Mouse (Mus musculus): ENCODE results near the gene Sema6d.

DNA sequence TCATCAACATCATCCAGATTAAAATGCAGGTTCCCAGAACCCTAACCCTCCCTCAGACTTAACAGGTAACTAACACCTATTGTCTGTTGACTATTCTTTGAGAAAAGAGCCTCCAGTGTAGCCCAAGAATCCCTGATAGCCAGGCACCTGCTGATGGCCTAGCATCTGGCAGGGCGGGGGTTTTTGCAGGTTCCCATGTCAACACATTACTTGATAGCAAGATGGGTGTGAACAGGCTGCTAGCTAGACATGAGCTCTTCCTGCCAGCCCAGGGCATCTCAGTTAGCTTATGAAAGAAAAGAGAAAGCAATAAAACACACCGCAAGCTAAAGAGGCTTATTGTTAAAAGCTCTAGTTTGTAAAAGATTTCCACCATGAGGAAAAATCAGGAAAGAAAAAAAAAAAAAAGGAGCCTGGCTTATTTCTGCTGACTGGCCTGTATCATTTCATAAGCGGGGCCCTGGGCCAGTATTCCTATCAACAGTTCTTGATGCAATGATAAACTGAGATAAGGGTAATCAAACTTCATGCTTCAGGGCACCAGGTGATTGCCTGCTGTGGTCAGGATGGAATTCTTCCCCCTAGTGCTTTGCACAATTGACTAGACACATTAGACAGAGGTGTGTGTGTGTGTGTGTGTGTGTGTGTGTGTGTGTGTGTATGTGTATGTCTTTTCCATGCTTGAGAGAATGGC, 528.9 kb downstream of the Sema6d start:
- no peak for TF ChIP-seq EP300 (IDR thresholded peaks at IDR 0.05; ENCODE audit: low read depth)
- TF ChIP-seq CTCF (IDR thresholded peaks at IDR 0.05; ENCODE audit: low read depth) = no peak
